Mouse (Mus musculus) urinary bladder, postnatal 25 days (tissue): ENCODE results near the gene Gm3594.
"Not testable (repeated sequence)": the region's sequence is repeated elsewhere in the genome, so short reads cannot be mapped to it uniquely, and the experiment has no call there.

Experiments used
- DNase-seq: peaks from one replicate; pipeline ENCODE4 v3.0.0; 2022; ENCODE audit warnings: low spot score

Gm3594 gene

DNA sequence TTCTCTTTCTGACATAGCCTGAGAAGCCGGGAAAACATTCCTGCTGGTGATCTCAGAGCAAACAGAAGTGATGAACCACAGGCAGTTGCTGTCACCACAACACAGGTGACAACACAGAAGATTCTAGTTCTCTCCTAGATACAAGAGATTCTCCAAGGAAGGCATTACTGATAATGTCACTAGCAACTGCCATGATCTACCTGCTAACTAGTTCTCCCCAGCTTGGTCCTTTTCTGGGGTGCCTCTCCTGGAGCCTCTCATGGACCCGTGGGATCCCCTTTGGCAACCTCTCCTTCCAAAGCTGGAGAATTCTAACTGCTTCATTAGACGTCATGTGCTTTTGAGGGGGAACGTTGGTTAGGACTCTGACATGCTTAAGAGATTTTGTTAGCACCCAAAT is at the start of gene Gm3594:
Gene Gm3594 (minus strand): TSS at position 101 of the 400 bp plus-strand sequence.
- DNase-seq, result not testable (repeated sequence)

GRCm38 (mm10) chr14:6486331-6486730 is 41.9 kb upstream of the Gm3594 start:
- not testable (repeated sequence) for DNase-seq

GRCm38 (mm10) chr14:6485541-6485940 is 41.1 kb upstream of the Gm3594 start:
- DNase-seq, result not testable (repeated sequence)

DNA sequence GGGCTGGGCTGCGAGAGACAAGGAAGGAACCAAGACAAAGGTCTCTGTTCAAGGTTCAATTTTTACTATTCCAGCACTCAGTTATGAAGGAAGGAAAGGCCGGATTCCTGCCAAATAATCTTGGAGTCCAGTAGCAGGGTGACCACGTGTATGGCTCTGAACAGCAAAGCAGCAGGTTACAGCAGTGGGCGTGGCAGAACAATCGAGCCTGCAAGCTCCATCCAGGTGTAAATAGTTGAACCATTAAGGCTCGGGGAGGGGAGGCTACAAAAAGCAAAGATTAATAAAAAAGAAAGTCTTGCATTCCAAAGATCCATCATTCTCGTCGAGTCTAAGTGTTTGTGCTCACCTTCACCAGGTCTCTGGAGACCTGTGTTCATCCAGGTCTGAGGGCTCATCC is 37.7 kb upstream of the Gm3594 start:
- not testable (repeated sequence) for DNase-seq

GRCm38 (mm10) chr14:6471856-6472255 is 27.4 kb upstream of the Gm3594 start:
- DNase-seq, result not testable (repeated sequence)

- peak; percentile 3 for DNase-seq
Observed at GRCm38 (mm10) chr14:6440774-6441173, 3.6 kb downstream of the Gm3594 start.

- peak; percentile 2 for DNase-seq
Observed at GRCm38 (mm10) chr14:6440206-6440605, 4.2 kb downstream of the Gm3594 start.

DNA sequence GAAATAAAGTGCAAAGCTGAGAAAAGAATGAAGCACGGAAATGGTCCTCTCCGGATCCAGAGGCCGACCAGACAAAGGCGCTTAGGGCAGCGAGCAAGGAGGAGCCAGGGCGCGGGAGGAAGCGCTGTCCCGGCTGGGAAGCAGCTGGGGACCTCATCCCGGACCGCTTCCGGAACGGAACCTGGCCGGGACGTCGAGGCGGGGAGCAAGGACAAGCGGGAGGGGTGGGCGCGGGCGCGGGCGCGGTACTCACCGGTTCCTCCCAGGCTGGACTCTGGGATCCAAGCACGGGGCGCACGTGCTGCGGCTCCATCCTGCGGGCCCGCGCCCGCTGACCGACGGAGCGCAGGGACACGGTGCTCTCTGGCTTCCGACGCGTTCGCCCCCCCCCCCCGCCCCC is 17.6 kb downstream of the Gm3594 start:
- DNase-seq, result peak; percentile 6

- DNase-seq, result not testable (repeated sequence)
Observed at GRCm38 (mm10) chr14:6426353-6426752, 18.1 kb downstream of the Gm3594 start.

- not testable (repeated sequence) for DNase-seq
Observed at GRCm38 (mm10) chr14:6412382-6412781, 32.0 kb downstream of the Gm3594 start, which contains the start of gene Gm3591. Gene Gm3591, minus strand, starts transcription at chr14:6412482.

DNA sequence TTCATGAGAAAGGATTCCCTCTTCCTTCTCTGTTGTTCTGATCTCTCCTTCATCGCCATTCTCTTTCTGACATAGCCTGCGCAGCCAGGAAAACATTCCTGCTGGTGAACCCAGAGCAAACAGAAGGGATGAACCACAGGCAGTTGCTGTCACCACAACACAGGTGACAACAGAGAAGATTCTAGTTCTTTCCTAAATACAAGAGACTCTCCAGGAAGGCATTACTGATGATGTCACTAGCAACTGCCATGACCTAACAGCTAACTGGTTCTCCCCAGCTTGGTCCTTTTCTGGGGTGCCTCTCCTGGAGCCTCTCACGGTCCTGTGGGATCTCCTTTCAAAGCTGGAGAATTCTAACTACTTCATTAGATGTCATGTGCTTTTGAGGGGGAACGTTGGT is 54.2 kb downstream of the Gm3594 start, which contains the start of gene Gm16440:
Gene Gm16440 (minus strand): TSS at position 101 of the 400 bp plus-strand sequence.
- not testable (repeated sequence) for DNase-seq
